Mouse (Mus musculus) cerebral cortex, adult 2 months (tissue): Measurements from ENCODE around the gene Atp8a2.

Experiments
- WGBS: fragments of 180-500 bp; shearing (Covaris S2); methylation state at CpG from one replicate; pipeline ENCODE4 v1.1.7; 2018; 5-methylcytosine and 5-hydroxymethylcytosine counted together

Gene Atp8a2

GRCm38 (mm10) chr14:59646826-59647697 is 549.9 kb downstream of the Atp8a2 start:
- WGBS: 74% methylated on average over 16 of the region's 16 CpGs

DNA sequence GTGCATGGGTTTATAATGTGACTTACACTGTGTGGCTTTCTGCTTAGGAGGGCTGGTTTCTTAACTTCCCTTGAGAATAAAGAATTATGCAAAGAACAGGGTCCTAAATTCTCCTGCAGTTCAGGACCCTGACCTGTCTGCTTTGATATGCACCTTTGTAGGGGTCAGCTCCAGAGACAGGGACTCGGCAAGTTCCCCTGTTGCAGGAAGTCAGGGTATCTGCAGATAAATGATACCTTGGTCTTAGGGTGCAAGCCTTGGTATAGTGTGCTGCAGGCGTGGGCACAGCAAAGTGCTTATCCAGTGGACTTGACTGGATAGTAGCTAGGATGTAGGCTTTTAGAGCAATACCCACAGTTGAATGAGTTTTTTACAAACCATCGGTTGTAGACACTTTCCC is 552.1 kb downstream of the Atp8a2 start:
- 94% methylated on average over 3 of the region's 3 CpGs for WGBS

DNA sequence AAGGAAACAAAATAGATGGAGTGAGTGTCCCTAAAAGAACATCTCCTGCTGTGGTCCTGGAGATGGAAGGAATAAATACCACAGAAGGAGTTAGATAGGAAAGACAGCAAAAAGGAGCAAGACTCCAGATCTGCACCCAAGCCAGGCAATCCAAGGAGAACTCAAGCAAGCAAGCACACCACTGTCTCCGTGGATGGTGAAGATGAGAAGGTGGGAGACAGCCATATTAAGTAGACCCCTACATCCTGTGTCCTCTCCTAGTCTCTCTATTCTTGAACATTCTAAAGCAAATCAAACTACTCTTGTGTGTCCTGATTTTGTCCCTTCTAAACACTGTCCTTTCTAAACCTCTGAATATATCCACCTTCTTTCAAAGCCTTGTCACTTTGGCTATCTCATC is 552.8 kb downstream of the Atp8a2 start:
- WGBS: 92% methylated on average over 1 of the region's 1 CpGs

- WGBS: 71% methylated on average over 12 of the region's 12 CpGs
Observed at GRCm38 (mm10) chr14:59643582-59643981, 553.4 kb downstream of the Atp8a2 start.

DNA sequence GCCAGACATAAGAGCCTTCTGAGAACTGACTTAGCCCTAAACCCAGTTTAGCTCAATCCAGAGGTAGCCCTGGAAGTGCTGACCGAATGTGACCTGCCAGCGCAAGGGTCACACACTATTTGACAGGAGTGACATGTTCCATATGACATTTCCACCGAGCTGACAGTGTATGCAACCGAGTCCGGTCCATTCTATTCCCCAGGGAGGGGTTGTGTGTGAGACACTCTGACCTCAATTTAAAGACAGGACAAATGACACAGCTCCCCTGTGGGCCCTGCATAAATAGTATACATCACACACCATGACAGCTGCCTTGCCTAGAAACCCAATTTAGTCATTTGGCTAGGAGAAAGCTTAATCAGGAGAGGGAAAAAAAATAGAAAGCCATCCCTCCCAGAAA is 555.1 kb downstream of the Atp8a2 start:
- WGBS: 68% methylated on average over 5 of the region's 5 CpGs

GRCm38 (mm10) chr14:59638906-59639703 is 557.9 kb downstream of the Atp8a2 start:
- 77% methylated on average over 7 of the region's 7 CpGs for WGBS

- 85% methylated on average over 9 of the region's 9 CpGs for WGBS
Observed at GRCm38 (mm10) chr14:59633988-59634387, 563.0 kb downstream of the Atp8a2 start.

DNA sequence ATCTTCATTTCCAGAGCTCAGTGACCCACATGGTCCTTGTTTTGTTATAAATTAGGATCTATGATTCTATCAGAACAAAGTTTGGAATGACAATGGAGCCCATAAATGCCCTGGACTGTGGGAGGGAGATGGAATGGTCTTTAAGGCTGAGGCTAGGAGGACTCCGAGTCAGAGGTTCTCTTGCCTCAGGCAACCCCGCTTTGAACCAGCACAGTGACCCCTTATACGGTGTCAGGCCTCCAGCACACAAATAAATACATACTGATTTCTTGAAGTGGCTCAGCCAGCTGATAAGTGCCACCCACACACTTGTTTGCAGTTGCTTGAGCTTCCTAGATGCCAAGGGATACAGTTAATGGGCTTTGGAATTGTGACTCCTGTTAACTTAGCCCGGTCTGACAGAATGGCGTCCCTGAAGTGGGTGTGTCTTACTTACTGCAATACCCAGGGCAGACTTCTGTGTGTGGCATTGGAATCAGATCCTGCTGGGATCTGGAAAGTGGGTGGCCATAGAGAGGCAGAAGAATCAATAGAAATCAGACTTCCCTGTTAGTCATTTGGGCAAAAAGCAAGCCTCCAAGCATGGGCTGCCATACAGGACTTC is 563.6 kb downstream of the Atp8a2 start:
- 90% methylated on average over 5 of the region's 5 CpGs for WGBS

DNA sequence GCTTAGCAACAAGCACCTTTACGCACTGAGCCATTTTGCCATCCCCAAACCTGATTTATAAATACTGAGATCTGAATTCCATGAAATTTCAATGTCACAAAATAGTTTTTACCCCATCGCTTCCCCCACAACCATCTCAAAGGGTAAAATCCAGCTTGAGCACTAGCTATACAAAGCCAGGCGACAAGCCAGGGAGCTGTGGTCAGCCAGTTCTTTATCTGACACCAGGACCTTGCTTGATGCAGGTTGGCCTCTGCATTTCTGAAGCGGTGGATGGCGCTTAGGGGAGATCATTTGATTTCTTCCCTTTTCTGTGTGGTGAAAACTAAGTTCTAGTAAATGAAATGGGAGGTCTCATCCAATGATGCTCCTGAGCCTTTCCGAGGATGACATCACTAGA is 564.9 kb downstream of the Atp8a2 start:
- 95% methylated on average over 6 of the region's 6 CpGs for WGBS

GRCm38 (mm10) chr14:59630096-59630495 is 566.9 kb downstream of the Atp8a2 start:
- WGBS: 94% methylated on average over 9 of the region's 9 CpGs

- 84% methylated on average over 15 of the region's 15 CpGs for WGBS
Observed at GRCm38 (mm10) chr14:59629308-59629707, 567.7 kb downstream of the Atp8a2 start.

- 27% methylated on average over 7 of the region's 7 CpGs for WGBS
Observed at GRCm38 (mm10) chr14:59627823-59628222, 569.2 kb downstream of the Atp8a2 start.

- WGBS: 42% methylated on average over 9 of the region's 9 CpGs
Observed at GRCm38 (mm10) chr14:59627142-59627680, 569.8 kb downstream of the Atp8a2 start.

DNA sequence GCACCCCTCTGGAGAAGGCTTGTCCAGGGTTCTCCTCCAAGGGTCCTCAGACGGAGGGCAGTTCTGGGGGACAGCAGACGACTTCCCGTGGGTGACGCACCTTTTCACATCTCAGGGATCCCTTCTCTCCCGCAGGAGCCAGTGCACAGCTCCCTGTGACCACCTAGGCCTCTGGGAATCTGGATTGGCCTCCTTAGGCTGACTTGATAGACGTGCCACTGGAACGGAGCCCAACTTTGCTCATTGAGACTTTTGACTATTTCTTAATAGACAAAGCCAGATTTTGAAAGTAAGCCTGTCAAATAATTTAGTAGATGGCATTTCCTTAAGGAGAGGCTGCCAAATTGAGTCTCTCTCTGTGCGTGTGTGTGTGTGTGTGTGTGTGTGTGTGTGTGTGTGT is 570.3 kb downstream of the Atp8a2 start:
- WGBS: 29% methylated on average over 8 of the region's 8 CpGs

DNA sequence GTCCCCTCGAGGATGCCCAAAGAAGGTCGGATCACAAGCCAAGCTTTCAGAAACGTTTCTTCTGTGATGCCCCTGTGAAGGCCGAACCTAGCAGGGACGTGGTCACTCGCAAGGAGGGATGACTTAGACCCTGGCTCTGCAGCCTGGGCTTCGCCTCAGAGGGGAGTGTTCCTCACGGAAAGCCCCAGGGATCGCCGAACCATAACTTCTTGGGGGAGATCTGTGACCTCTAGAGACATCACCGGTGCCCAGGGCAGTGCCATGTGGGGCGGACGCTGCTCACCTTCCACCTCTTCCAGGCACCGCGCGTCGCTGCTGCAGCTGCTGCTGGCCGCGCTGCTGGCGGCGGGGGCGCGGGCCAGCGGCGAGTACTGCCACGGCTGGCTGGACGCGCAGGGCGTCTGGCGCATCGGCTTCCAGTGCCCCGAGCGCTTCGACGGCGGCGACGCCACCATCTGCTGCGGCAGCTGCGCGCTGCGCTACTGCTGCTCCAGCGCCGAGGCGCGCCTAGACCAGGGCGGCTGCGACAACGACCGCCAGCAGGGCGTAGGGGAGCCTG is 571.1 kb downstream of the Atp8a2 start:
- under 1% methylated on average over 51 of the region's 51 CpGs for WGBS

GRCm38 (mm10) chr14:59625158-59625805 is 571.7 kb downstream of the Atp8a2 start, which contains the start of gene Shisa2:
Gene Shisa2, plus strand, starts transcription at chr14:59625308.
- under 1% methylated on average over 65 of the region's 65 CpGs for WGBS

- WGBS: 47% methylated on average over 9 of the region's 9 CpGs
Observed at GRCm38 (mm10) chr14:59624326-59624885, 572.6 kb downstream of the Atp8a2 start.

DNA sequence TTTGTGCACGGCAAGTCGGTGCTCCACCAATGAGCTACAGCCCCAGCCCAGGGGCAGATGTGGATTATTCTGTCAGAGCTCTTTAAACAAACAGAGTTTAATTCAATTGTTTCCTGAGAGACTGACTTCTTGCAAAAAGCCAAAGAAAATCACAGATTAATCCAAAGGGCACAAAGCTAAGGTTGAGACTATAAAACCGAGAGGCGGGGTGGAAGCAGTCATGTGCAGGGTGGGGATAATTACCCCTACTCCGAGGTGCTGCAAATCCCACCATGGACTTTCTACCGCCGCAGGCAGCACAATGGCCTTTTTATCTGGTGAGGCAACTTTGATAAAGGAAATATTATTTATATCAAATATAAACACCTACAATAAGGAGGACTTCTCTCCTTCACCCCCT is 580.2 kb downstream of the Atp8a2 start:
- 67% methylated on average over 7 of the region's 7 CpGs for WGBS

DNA sequence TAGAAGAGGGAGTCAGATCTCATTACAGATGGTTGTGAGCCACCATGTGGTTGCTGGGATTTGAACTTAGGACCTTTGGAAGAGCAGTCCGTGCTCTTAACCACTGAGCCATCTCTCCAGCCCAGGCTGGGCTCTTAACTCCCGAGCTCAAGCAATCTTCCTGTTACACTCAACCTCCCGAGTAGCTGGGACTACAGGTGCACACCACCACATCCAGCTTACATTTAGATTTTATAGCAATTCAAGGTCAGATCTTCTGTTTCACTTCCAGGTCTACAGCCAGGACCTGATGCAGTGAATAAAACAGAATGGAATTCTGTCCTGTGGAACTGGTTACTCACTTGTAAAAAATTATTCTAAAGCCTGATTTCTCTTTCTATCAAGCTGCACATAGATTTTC is 582.8 kb downstream of the Atp8a2 start:
- WGBS: 83% methylated on average over 3 of the region's 3 CpGs

DNA sequence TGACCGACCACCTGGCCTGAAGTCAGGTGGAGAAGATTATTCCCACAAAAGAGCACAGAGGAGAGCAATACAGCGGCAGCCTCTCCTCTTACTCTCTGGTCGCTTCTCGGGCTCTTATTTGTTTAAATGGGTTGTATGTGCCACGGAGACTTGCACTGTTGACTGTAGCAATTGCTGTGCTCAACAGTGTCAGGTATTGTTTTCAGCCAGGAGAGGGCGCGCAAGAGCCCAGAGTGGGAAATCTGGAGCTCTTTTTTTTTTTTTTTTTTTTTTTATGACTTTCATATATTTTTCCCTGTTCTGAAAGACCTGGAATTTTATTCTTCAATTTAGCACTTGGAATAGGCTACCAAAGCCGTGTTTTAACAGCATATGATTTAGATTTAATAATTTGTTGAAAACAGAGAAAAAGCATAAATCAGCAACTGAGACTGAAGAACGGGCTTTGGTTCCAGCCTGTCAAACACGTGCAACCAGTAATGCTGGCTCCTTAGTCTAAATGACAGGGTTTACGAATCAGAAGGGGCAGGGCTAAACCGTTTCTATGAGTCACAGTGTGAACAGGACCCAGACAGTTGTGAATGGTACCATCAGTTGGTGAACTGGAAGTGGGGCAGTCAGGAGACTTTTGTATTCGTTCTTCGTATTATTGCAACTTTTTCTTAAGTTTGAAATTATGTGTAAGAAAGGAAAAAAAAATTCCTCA is 583.9 kb downstream of the Atp8a2 start:
- 50% methylated on average over 14 of the region's 14 CpGs for WGBS
